Mouse (Mus musculus): ENCODE data around the gene Gng7. TPM values are rescaled to one million over a fixed set of nuclear protein-coding genes. Genes with fewer than 3 reads are reported as not detected.

The Gng7 gene
- polyA plus RNA-seq, 1 experiment from 2014 or later: 0.46 TPM

GRCm38 (mm10) chr10:81006005-81006677 is 8.6 kb downstream of the Gng7 start:
- Histone ChIP-seq H3K4me1 (replicated peaks) (peaks cover under 1% of the 10 kb centered on the region), H3K27me3 (peaks cover 4% of the 10 kb centered on the region; the same call in 1 of the 2 replicates), H3K27ac (no peak overlapping the region), H3K9me3 (replicated peaks) (no peaks in the 10 kb centered on the region), H3K9ac (no peak overlapping the region), H3K4me2 (no peak overlapping the region), H3K36me3 (no peaks in the 10 kb centered on the region), H3K4me3 (replicated peaks) (no peak overlapping the region)
- ATAC-seq (ENCODE audit: low read depth) (no peak), DNase-seq (no peak)
- 84% methylated on average over 7 of the region's 7 CpGs for WGBS (ENCODE audit: insufficient replicate concordance)

- no peak for ATAC-seq (ENCODE audit: low read depth)
- peaks cover 19% of the 10 kb centered on the region for H3K27me3 ChIP-seq
Measured at GRCm38 (mm10) chr10:81001161-81001560, 13.6 kb downstream of the Gng7 start.

DNA sequence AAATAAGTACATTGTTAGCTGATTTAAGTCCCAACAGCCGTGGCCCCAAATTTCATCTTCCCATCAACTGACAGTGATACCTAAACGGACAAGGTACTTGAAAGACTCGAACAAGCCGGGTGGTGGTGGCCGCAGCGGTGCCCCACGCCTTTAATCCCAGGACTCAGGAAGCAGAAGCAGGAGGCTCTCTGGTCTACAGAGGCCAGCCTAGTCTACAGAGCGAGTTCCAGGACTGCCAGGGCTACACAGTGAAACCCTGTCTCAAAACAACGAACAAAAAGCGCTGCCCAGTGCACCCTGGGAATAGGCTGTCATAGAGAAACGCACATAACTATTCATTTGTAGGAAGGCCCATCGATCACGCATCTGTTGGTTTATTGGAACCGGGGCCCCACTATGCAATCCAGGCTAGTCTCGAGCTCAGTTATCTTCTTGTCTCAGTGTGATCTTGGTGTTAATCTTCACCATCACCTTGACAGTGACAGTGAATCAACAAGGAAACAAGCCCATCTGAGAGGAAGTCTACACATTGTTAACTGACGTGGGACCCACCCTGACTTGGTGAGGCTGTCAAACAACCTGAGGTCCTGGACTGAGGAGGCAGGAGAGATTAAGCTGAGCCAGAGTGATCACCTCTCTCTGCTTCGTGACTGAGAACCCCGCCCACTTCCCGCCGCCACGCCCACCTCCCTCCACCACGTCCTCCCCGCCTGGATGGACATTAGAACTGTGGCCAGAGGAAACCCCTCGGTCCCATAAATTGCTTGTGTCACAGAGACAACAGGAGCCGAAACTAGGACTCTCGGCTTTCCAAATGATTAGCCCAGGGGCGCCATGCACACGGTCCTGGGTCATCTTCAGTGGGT is 14.3 kb downstream of the Gng7 start:
- ATAC-seq (ENCODE audit: low read depth) (peak; percentile 40), DNase-seq (no peak)
- Histone ChIP-seq H3K36me3 (no peaks in the 10 kb centered on the region), H3K4me2 (peak overlapping the region; percentile 38), H3K4me3 (replicated peaks) (no peak overlapping the region), H3K9ac (peak overlapping the region; percentile 27; the same call in 1 of the 2 replicates), H3K27me3 (peaks cover 19% of the 10 kb centered on the region), H3K4me1 (replicated peaks) (peaks cover 28% of the 10 kb centered on the region), H3K27ac (0 out of 2 replicates have a peak overlapping the region, but pooled peaks have one; percentile 18), H3K9me3 (replicated peaks) (no peaks in the 10 kb centered on the region)
- WGBS (ENCODE audit: insufficient replicate concordance): 28% methylated on average over 28 of the region's 28 CpGs

More at GRCm38 (mm10) chr10:81001161-81001560, 13.6 kb downstream of the Gng7 start:
- no peaks in the 10 kb centered on the region for H3K36me3 ChIP-seq
- WGBS (ENCODE audit: insufficient replicate concordance): 56% methylated on average over 10 of the region's 10 CpGs
- no peak overlapping the region for H3K4me3 ChIP-seq (replicated peaks)
- no peak overlapping the region for H3K9ac ChIP-seq
- H3K4me1 ChIP-seq (replicated peaks): peaks cover 28% of the 10 kb centered on the region
- H3K4me2 ChIP-seq: no peak overlapping the region
- no peak for DNase-seq
- H3K27ac ChIP-seq: no peak overlapping the region
- H3K9me3 ChIP-seq (replicated peaks): no peaks in the 10 kb centered on the region

- H3K4me1 ChIP-seq (replicated peaks): peaks cover 33% of the 10 kb centered on the region
- H3K9ac ChIP-seq: 0 out of 2 replicates have a peak overlapping the region, but pooled peaks have one; percentile 27
- WGBS (ENCODE audit: insufficient replicate concordance): 25% methylated on average over 37 of the region's 37 CpGs
- H3K36me3 ChIP-seq: no peaks in the 10 kb centered on the region
- no peaks in the 10 kb centered on the region for H3K9me3 ChIP-seq (replicated peaks)
- no peak overlapping the region for H3K4me3 ChIP-seq (replicated peaks)
- peak; percentile 79 for DNase-seq
- ATAC-seq (ENCODE audit: low read depth): peak; percentile 65
- no peak overlapping the region for H3K27ac ChIP-seq
- peaks cover 24% of the 10 kb centered on the region for H3K27me3 ChIP-seq
- peak overlapping the region; percentile 38 for H3K4me2 ChIP-seq
Measured at GRCm38 (mm10) chr10:80999362-81000196, 15.2 kb downstream of the Gng7 start.

GRCm38 (mm10) chr10:80998778-80999177 is 16.0 kb downstream of the Gng7 start:
- H3K9ac ChIP-seq: no peak overlapping the region
- no peaks in the 10 kb centered on the region for H3K36me3 ChIP-seq
- no peak overlapping the region for H3K4me3 ChIP-seq (replicated peaks)
- peaks cover 30% of the 10 kb centered on the region for H3K27me3 ChIP-seq
- no peak overlapping the region for H3K27ac ChIP-seq
- ATAC-seq (ENCODE audit: low read depth) (peak; percentile 45; the same call in 1 of the 2 replicates), DNase-seq (peak; percentile 56)
- no peaks in the 10 kb centered on the region for H3K9me3 ChIP-seq (replicated peaks)
- WGBS (ENCODE audit: insufficient replicate concordance): 5% methylated on average over 12 of the region's 12 CpGs
- H3K4me1 ChIP-seq (replicated peaks): peaks cover 33% of the 10 kb centered on the region
- no peak overlapping the region for H3K4me2 ChIP-seq

- 46% methylated on average over 14 of the region's 14 CpGs for WGBS (ENCODE audit: insufficient replicate concordance)
- Histone ChIP-seq H3K4me2 (no peak overlapping the region), H3K36me3 (no peaks in the 10 kb centered on the region), H3K9ac (no peak overlapping the region), H3K27me3 (peaks cover 37% of the 10 kb centered on the region), H3K27ac (no peak overlapping the region), H3K9me3 (replicated peaks) (no peaks in the 10 kb centered on the region), H3K4me1 (replicated peaks) (peaks cover 33% of the 10 kb centered on the region), H3K4me3 (replicated peaks) (no peak overlapping the region)
- DNase-seq (no peak), ATAC-seq (ENCODE audit: low read depth) (no peak)
Measured at GRCm38 (mm10) chr10:80998021-80998420, 16.7 kb downstream of the Gng7 start.

DNA sequence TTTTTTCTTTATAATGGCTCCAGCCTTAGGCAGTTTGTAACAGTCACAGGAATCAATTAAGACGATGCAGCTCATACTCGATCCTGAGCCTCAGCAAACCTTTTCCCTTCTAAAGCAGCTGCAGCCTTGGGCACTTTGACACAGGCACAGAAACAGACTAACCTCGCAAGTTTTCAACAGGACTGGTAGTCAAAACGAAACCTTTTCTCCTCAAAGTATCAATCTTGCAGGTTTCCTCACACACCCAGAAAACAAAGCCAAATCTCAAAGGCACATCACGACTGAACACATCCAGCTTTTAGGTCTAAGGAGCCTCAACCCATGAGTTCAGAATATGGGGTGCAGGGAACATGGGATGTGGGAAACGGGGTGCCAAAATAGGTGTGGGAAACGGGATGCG is 17.4 kb downstream of the Gng7 start:
- no peak for ATAC-seq (ENCODE audit: low read depth)
- H3K9ac ChIP-seq: no peak overlapping the region
- peaks cover 33% of the 10 kb centered on the region for H3K4me1 ChIP-seq (replicated peaks)
- no peak for DNase-seq
- H3K9me3 ChIP-seq (replicated peaks): no peaks in the 10 kb centered on the region
- H3K4me3 ChIP-seq (replicated peaks): no peak overlapping the region
- H3K4me2 ChIP-seq: no peak overlapping the region
- no peak overlapping the region for H3K27ac ChIP-seq
- peaks cover 43% of the 10 kb centered on the region for H3K27me3 ChIP-seq
- WGBS (ENCODE audit: insufficient replicate concordance): 64% methylated on average over 8 of the region's 8 CpGs
- H3K36me3 ChIP-seq: no peaks in the 10 kb centered on the region

DNA sequence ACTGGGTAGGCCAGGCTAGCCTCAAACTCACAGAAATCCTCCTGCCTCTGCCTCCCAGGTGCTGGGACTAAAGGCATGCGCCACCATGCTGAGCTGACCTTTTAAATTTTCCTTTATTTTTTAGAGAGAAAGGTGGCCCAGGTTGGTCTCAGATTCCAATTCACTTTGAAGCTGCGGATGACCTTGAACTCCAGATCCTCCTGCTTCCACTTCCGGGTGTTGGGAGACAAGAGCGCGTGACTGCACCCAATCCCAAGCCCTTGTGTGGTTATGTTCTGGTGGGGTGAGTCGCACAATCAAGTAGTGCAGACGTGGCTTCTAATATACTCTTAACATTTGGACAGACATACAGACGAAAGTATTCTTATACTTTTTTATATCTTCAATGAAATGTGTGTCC is 18.2 kb downstream of the Gng7 start:
- H3K9ac ChIP-seq: no peak overlapping the region
- ATAC-seq (ENCODE audit: low read depth) (no peak), DNase-seq (no peak)
- no peaks in the 10 kb centered on the region for H3K9me3 ChIP-seq (replicated peaks)
- no peak overlapping the region for H3K4me2 ChIP-seq
- H3K27ac ChIP-seq: no peak overlapping the region
- H3K4me3 ChIP-seq (replicated peaks): no peak overlapping the region
- peaks cover 42% of the 10 kb centered on the region for H3K27me3 ChIP-seq
- 80% methylated on average over 8 of the region's 8 CpGs for WGBS (ENCODE audit: insufficient replicate concordance)
- H3K4me1 ChIP-seq (replicated peaks): peaks cover 33% of the 10 kb centered on the region
- H3K36me3 ChIP-seq: no peaks in the 10 kb centered on the region

DNA sequence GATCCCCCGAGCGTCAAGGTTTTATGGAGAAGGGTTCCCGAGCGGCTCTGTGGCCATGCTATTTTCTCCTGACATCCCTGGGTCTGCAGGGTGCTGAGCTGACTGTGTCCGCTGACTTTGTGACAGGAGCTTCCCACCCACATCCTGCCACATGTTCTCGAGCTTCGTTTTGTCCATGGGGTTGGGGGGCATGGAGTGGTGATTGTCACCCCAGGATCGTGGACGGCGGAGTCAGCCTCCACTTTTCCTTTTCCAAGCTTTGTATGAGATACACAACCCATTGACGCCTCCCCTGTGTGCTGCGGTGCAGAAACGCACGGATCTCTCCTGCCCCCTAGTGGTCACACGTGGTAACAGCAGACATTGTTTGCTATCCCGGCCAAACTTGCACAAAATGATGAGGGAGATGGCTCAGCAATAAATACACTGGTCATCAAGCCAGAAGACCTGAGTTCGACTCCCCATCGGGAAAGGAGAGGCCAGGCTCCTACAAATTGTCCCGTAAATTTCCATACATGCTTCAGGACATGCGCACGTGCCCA is 19.6 kb downstream of the Gng7 start:
- WGBS (ENCODE audit: insufficient replicate concordance): 8% methylated on average over 21 of the region's 21 CpGs
- H3K4me3 ChIP-seq (replicated peaks): no peak overlapping the region
- H3K9me3 ChIP-seq (replicated peaks): no peaks in the 10 kb centered on the region
- no peak overlapping the region for H3K27ac ChIP-seq
- DNase-seq (peak; percentile 55), ATAC-seq (ENCODE audit: low read depth) (no peak)
- H3K4me1 ChIP-seq (replicated peaks): peaks cover 23% of the 10 kb centered on the region
- peaks cover 37% of the 10 kb centered on the region for H3K27me3 ChIP-seq
- peak overlapping the region; percentile 8; the same call in 1 of the 2 replicates for H3K4me2 ChIP-seq
- no peaks in the 10 kb centered on the region for H3K36me3 ChIP-seq
- H3K9ac ChIP-seq: no peak overlapping the region

DNA sequence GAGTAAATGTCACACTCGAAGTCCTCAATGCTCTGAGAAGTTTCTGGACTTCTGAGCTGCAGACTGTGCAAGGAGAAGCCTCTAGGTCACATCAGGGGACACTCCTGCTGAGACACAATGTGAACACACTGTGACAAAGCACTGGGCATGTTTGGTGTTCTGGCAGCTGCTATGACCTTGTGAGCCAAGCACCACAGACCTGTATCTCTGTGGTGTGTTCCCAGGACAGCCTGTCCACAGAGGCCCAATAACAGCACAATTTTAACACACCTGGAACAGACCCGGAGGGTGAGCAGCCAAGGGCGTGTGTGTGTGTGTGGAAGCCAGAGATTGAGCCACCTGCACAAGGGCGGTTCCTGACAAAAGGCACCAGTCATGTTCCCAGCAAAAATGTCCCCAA is 20.1 kb downstream of the Gng7 start:
- WGBS (ENCODE audit: insufficient replicate concordance): 26% methylated on average over 4 of the region's 4 CpGs
- H3K9me3 ChIP-seq (replicated peaks): no peaks in the 10 kb centered on the region
- H3K9ac ChIP-seq: no peak overlapping the region
- H3K36me3 ChIP-seq: no peaks in the 10 kb centered on the region
- no peak for DNase-seq
- H3K27ac ChIP-seq: no peak overlapping the region
- H3K4me3 ChIP-seq (replicated peaks): no peak overlapping the region
- peaks cover 18% of the 10 kb centered on the region for H3K4me1 ChIP-seq (replicated peaks)
- H3K27me3 ChIP-seq: peaks cover 37% of the 10 kb centered on the region
- H3K4me2 ChIP-seq: peak overlapping the region; percentile 8; the same call in 1 of the 2 replicates
- no peak for ATAC-seq (ENCODE audit: low read depth)
